Mouse (Mus musculus) spleen, adult 2 months (tissue): Measurements from ENCODE around the gene Lgr5. TPM values are rescaled to one million over a fixed set of nuclear protein-coding genes. Genes with fewer than 3 reads are reported as not detected.

Source experiments
- DNase-seq, 2 experiments: peaks; one replicate each; pipeline versions ENCODE4 v3.0.0 to v3.0.0-alpha.2; 2012 to 2021; ENCODE audit warnings: low spot score in 2 of 2, low read depth in 1 of 2
- H3K27ac ChIP-seq: fragments of 200-500 bp; 2 replicates; pipeline ENCODE4 v1.5.1; 2012; ENCODE audit warnings: low read length, inconsistent platforms; ENCODE audit not compliant: insufficient read depth
- H3K27me3 ChIP-seq: fragments of 200-500 bp; 2 replicates; pipeline ENCODE4 v1.6.1; 2012; ENCODE audit warnings: mild to moderate bottlenecking, moderate library complexity, low read length, inconsistent platforms; ENCODE audit not compliant: control insufficient read depth, insufficient read depth
- H3K36me3 ChIP-seq: fragments of 200-500 bp; 2 replicates; pipeline ENCODE4 v1.6.1; 2012; ENCODE audit warnings: mild to moderate bottlenecking, low read length, inconsistent platforms; ENCODE audit not compliant: control insufficient read depth, insufficient read depth
- H3K4me1 ChIP-seq: fragments of 200-500 bp; 2 replicates; pipeline ENCODE4 v1.6.1; 2011; ENCODE audit warnings: inconsistent platforms; ENCODE audit not compliant: control insufficient read depth, insufficient read depth, insufficient read length
- H3K4me3 ChIP-seq: fragments of 200-500 bp; 2 replicates; pipeline ENCODE4 v1.5.1; 2011; ENCODE audit warnings: mild to moderate bottlenecking, inconsistent platforms; ENCODE audit not compliant: insufficient read depth, insufficient read length; ENCODE audit errors: extremely low read depth
- CTCF ChIP-seq: fragments of 200-500 bp; IDR thresholded peaks from 2 replicates; pipeline ENCODE4 v1.5.1; 2011; ENCODE audit warnings: mild to moderate bottlenecking, inconsistent platforms; ENCODE audit not compliant: insufficient read depth, insufficient read length, insufficient replicate concordance; ENCODE audit errors: extremely low read depth
- POLR2A ChIP-seq: fragments of 200-500 bp; IDR thresholded peaks from 2 replicates; pipeline ENCODE4 v1.6.1; 2011; ENCODE audit warnings: low read depth, low read length, inconsistent platforms
- WGBS: fragments of 180-500 bp; shearing (Covaris S2); methylation state at CpG from one replicate; pipeline ENCODE4 v1.1.7; 2018; 5-methylcytosine and 5-hydroxymethylcytosine counted together
- polyA plus RNA-seq: library from polyadenylated mRNA; depleted of rRNA; stranded (reverse); fragments of >200 nt; gene quantifications from 2 replicates; pipeline ENCODE4 v1.2.3, GENCODE M21; 2012

Gene Lgr5
- polyA plus RNA-seq, 1 experiment, result 0.12 TPM

- H3K4me3 ChIP-seq, result no peak overlapping the region
- H3K27ac ChIP-seq, result no peak overlapping the region
- no peaks in the 10 kb centered on the region for H3K36me3 ChIP-seq
- TF ChIP-seq POLR2A (no peak), CTCF (no peak)
- WGBS, result 93% methylated on average over 6 of the region's 6 CpGs
- H3K4me1 ChIP-seq, result no peaks in the 10 kb centered on the region
- no peak for DNase-seq
- H3K27me3 ChIP-seq, result no peaks in the 10 kb centered on the region
Measured at GRCm38 (mm10) chr10:115571317-115571716, 16.3 kb downstream of the Lgr5 start.

DNA sequence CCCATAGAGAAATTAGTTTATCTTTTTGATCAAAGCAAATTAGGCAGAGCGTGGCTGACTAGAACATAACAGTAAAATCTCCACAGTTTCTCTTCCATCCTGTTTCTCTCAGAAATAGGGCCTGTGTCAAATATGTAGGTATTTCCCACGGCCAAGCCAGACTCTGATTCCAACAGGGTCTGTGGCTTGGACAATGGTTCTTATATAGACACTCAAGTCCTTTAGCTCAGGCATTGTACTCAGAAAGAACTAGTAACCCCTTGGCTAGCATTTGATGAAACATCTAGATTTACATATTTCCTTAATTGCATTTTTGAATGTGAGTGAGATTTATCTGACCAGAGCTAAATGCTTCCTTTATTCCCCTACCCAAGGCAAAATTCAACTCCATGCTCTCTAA, 17.0 kb downstream of the Lgr5 start:
- Histone ChIP-seq H3K4me3 (no peak overlapping the region), H3K36me3 (no peaks in the 10 kb centered on the region), H3K4me1 (no peaks in the 10 kb centered on the region), H3K27ac (no peak overlapping the region), H3K27me3 (no peaks in the 10 kb centered on the region)
- WGBS, result 85% methylated on average over 2 of the region's 2 CpGs
- DNase-seq, result no peak
- TF ChIP-seq CTCF, result no peak
- no peak for TF ChIP-seq POLR2A

GRCm38 (mm10) chr10:115569712-115570491, 17.7 kb downstream of the Lgr5 start, which contains the start of gene A930009A15Rik:
Gene A930009A15Rik (plus strand): TSS chr10:115569986.
- no peak for DNase-seq
- no peak within 1 kb of the TSS for H3K27ac ChIP-seq
- TF ChIP-seq CTCF (no peak), POLR2A (no peak)
- H3K27me3 ChIP-seq, result no peaks in the 10 kb centered on the region
- WGBS, result 86% methylated on average over 15 of the region's 15 CpGs
- no peaks in the 10 kb centered on the region for H3K36me3 ChIP-seq
- H3K4me1 ChIP-seq, result no peaks in the 10 kb centered on the region
- H3K4me3 ChIP-seq, result no peak within 1 kb of the TSS

GRCm38 (mm10) chr10:115563961-115564360, 23.6 kb downstream of the Lgr5 start:
- 90% methylated on average over 5 of the region's 5 CpGs for WGBS
- DNase-seq, result no peak
- Histone ChIP-seq H3K4me1 (no peaks in the 10 kb centered on the region), H3K27ac (no peak overlapping the region), H3K36me3 (no peaks in the 10 kb centered on the region), H3K4me3 (no peak overlapping the region), H3K27me3 (no peaks in the 10 kb centered on the region)
- TF ChIP-seq POLR2A (no peak), CTCF (no peak)

GRCm38 (mm10) chr10:115562911-115563686, 24.5 kb downstream of the Lgr5 start:
- Histone ChIP-seq H3K4me3 (no peak overlapping the region), H3K4me1 (no peaks in the 10 kb centered on the region), H3K27ac (no peak overlapping the region), H3K36me3 (no peaks in the 10 kb centered on the region), H3K27me3 (no peaks in the 10 kb centered on the region)
- 90% methylated on average over 4 of the region's 4 CpGs for WGBS
- no peak for TF ChIP-seq CTCF
- TF ChIP-seq POLR2A, result no peak
- no peak for DNase-seq

GRCm38 (mm10) chr10:115561136-115561880, 26.3 kb downstream of the Lgr5 start:
- Histone ChIP-seq H3K4me1 (no peaks in the 10 kb centered on the region), H3K27ac (no peak overlapping the region), H3K36me3 (no peaks in the 10 kb centered on the region), H3K27me3 (no peaks in the 10 kb centered on the region), H3K4me3 (no peak overlapping the region)
- no peak for TF ChIP-seq POLR2A
- no peak for TF ChIP-seq CTCF
- WGBS, result 58% methylated on average over 12 of the region's 12 CpGs
- no peak for DNase-seq
